Mouse (Mus musculus): ENCODE results near the gene Sox13. TPM values are rescaled to one million over a fixed set of nuclear protein-coding genes. Genes with fewer than 3 reads are reported as not detected.

Sox13 gene
- polyA plus RNA-seq, 1 experiment, result 0.80 TPM

DNA sequence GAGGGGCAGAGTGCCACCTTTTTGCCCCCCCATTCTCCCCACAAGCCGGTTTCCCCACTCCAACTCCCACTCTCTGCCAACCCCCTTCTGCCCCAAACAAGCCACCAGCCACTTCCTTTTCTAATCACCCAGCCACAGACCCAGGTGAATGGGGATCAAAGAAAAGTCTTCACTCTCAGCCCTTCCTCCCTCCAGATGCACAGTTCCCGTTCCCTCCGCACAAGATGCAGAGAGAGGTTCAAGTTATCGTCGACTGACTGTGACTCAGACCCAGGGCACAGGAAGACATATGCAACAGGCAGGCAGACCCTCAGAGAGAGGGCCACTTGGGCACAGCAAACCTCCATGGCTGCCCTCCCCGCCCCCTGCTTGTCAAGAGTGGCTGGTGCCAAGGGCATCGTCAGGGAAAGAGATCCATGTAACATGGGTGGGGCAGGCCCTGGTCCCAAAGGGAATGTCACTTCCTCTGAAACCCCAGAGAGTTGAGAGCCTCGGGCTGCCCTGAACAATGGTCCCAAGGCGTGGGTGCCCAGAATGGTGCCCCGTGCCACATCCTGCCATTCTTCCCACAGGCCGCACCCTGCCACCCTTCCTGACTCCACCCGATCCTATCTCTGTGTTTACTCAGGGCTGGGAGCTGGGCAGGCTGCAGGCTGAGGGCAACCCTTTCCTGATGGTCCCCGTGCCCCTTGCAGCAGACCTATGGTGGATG lies 24.0 kb downstream of the Sox13 start:
- Histone ChIP-seq H3K4me2 (ENCODE audit: low read depth) (no peak overlapping the region), H3K79me2 (ENCODE audit: control insufficient read depth, insufficient read depth) (no peaks in the 10 kb centered on the region), H3K4me3 (no peak overlapping the region), H3ac (ENCODE audit: control insufficient read depth, insufficient read length) (no peak overlapping the region), H3K36me3 (ENCODE audit: control insufficient read depth, insufficient read depth) (no peaks in the 10 kb centered on the region), H3K27me3 (ENCODE audit: control insufficient read depth, insufficient read depth, insufficient read length) (no peaks in the 10 kb centered on the region)
- TF ChIP-seq POLR2A (IDR thresholded peaks at IDR 0.05; ENCODE audit: insufficient read length, low read depth) (no peak), POLR2AphosphoS2 (IDR thresholded peaks at IDR 0.05; ENCODE audit: insufficient read length, low read depth) (no peak), MAX (IDR thresholded peaks at IDR 0.05; ENCODE audit: low read depth) (no peak), TCF3 (IDR thresholded peaks at IDR 0.05; ENCODE audit: insufficient read length, low read depth) (no peak), TCF12 (IDR thresholded peaks at IDR 0.05; ENCODE audit: insufficient read depth, poor library complexity, severe bottlenecking) (no peak), MYOG (IDR thresholded peaks at IDR 0.05; ENCODE audit: control insufficient read depth in 1 of 3, insufficient read depth in 1 of 3, insufficient read length in 2 of 3, low read depth in 2 of 3) (no peak), MYOD1 (IDR thresholded peaks at IDR 0.05; ENCODE audit: control insufficient read depth in 1 of 3, insufficient read length in 2 of 3, low read depth in 2 of 3) (no peak), E2F4 (IDR thresholded peaks at IDR 0.05; ENCODE audit: insufficient read depth) (no peak), SRF (IDR thresholded peaks at IDR 0.05; ENCODE audit: control insufficient read depth, insufficient read length, low read depth) (no peak), REST (IDR thresholded peaks at IDR 0.05; ENCODE audit: insufficient read depth, insufficient read length) (no peak), USF1 (IDR thresholded peaks at IDR 0.05; ENCODE audit: low read depth) (no peak), CEBPB (IDR thresholded peaks at IDR 0.05; ENCODE audit: insufficient read depth, poor library complexity, severe bottlenecking) (no peak)

GRCm38 (mm10) chr1:133397483-133398237 lies 26.5 kb downstream of the Sox13 start:
- Histone ChIP-seq H3K36me3 (ENCODE audit: control insufficient read depth, insufficient read depth) (no peaks in the 10 kb centered on the region), H3K27me3 (ENCODE audit: control insufficient read depth, insufficient read depth, insufficient read length) (peaks cover 10% of the 10 kb centered on the region), H3ac (ENCODE audit: control insufficient read depth, insufficient read length) (no peak overlapping the region), H3K4me3 (no peak overlapping the region), H3K79me2 (ENCODE audit: control insufficient read depth, insufficient read depth) (no peaks in the 10 kb centered on the region), H3K4me2 (ENCODE audit: low read depth) (no peak overlapping the region)
- TF ChIP-seq TCF3 (IDR thresholded peaks at IDR 0.05; ENCODE audit: insufficient read length, low read depth) (no peak), MYOG (IDR thresholded peaks at IDR 0.05; ENCODE audit: control insufficient read depth in 1 of 3, insufficient read depth in 1 of 3, insufficient read length in 2 of 3, low read depth in 2 of 3) (no peak), CEBPB (IDR thresholded peaks at IDR 0.05; ENCODE audit: insufficient read depth, poor library complexity, severe bottlenecking) (no peak), POLR2A (IDR thresholded peaks at IDR 0.05; ENCODE audit: insufficient read length, low read depth) (no peak), REST (IDR thresholded peaks at IDR 0.05; ENCODE audit: insufficient read depth, insufficient read length) (no peak), E2F4 (IDR thresholded peaks at IDR 0.05; ENCODE audit: insufficient read depth) (no peak), MAX (IDR thresholded peaks at IDR 0.05; ENCODE audit: low read depth) (no peak), TCF12 (IDR thresholded peaks at IDR 0.05; ENCODE audit: insufficient read depth, poor library complexity, severe bottlenecking) (no peak), SRF (IDR thresholded peaks at IDR 0.05; ENCODE audit: control insufficient read depth, insufficient read length, low read depth) (no peak), USF1 (IDR thresholded peaks at IDR 0.05; ENCODE audit: low read depth) (no peak), POLR2AphosphoS2 (IDR thresholded peaks at IDR 0.05; ENCODE audit: insufficient read length, low read depth) (no peak), MYOD1 (IDR thresholded peaks at IDR 0.05; ENCODE audit: control insufficient read depth in 1 of 3, insufficient read length in 2 of 3, low read depth in 2 of 3) (no peak)

- Histone ChIP-seq H3K79me2 (ENCODE audit: control insufficient read depth, insufficient read depth) (no peaks in the 10 kb centered on the region), H3K4me2 (ENCODE audit: low read depth) (no peak overlapping the region), H3K27me3 (ENCODE audit: control insufficient read depth, insufficient read depth, insufficient read length) (peaks cover 12% of the 10 kb centered on the region), H3K36me3 (ENCODE audit: control insufficient read depth, insufficient read depth) (no peaks in the 10 kb centered on the region), H3ac (ENCODE audit: control insufficient read depth, insufficient read length) (no peak overlapping the region), H3K4me3 (no peak overlapping the region)
- TF ChIP-seq E2F4 (IDR thresholded peaks at IDR 0.05; ENCODE audit: insufficient read depth) (no peak), TCF3 (IDR thresholded peaks at IDR 0.05; ENCODE audit: insufficient read length, low read depth) (no peak), SRF (IDR thresholded peaks at IDR 0.05; ENCODE audit: control insufficient read depth, insufficient read length, low read depth) (no peak), POLR2AphosphoS2 (IDR thresholded peaks at IDR 0.05; ENCODE audit: insufficient read length, low read depth) (no peak), USF1 (IDR thresholded peaks at IDR 0.05; ENCODE audit: low read depth) (no peak), REST (IDR thresholded peaks at IDR 0.05; ENCODE audit: insufficient read depth, insufficient read length) (no peak), TCF12 (IDR thresholded peaks at IDR 0.05; ENCODE audit: insufficient read depth, poor library complexity, severe bottlenecking) (no peak), MAX (IDR thresholded peaks at IDR 0.05; ENCODE audit: low read depth) (no peak), POLR2A (IDR thresholded peaks at IDR 0.05; ENCODE audit: insufficient read length, low read depth) (no peak), MYOG (IDR thresholded peaks at IDR 0.05; ENCODE audit: control insufficient read depth in 1 of 3, insufficient read depth in 1 of 3, insufficient read length in 2 of 3, low read depth in 2 of 3) (no peak), CEBPB (IDR thresholded peaks at IDR 0.05; ENCODE audit: insufficient read depth, poor library complexity, severe bottlenecking) (no peak), MYOD1 (IDR thresholded peaks at IDR 0.05; ENCODE audit: control insufficient read depth in 1 of 3, insufficient read length in 2 of 3, low read depth in 2 of 3) (no peak)
These were observed 27.1 kb downstream of the Sox13 start for GRCm38 (mm10) chr1:133397094-133397482.

GRCm38 (mm10) chr1:133396693-133397092 lies 27.5 kb downstream of the Sox13 start:
- no peak overlapping the region for H3K4me3 ChIP-seq
- H3K4me2 ChIP-seq (ENCODE audit: low read depth), result no peak overlapping the region
- TF ChIP-seq MYOG (IDR thresholded peaks at IDR 0.05; ENCODE audit: control insufficient read depth in 1 of 3, insufficient read depth in 1 of 3, insufficient read length in 2 of 3, low read depth in 2 of 3) (no peak), POLR2AphosphoS2 (IDR thresholded peaks at IDR 0.05; ENCODE audit: insufficient read length, low read depth) (no peak), E2F4 (IDR thresholded peaks at IDR 0.05; ENCODE audit: insufficient read depth) (no peak), SRF (IDR thresholded peaks at IDR 0.05; ENCODE audit: control insufficient read depth, insufficient read length, low read depth) (no peak), TCF12 (IDR thresholded peaks at IDR 0.05; ENCODE audit: insufficient read depth, poor library complexity, severe bottlenecking) (no peak), CEBPB (IDR thresholded peaks at IDR 0.05; ENCODE audit: insufficient read depth, poor library complexity, severe bottlenecking) (no peak), REST (IDR thresholded peaks at IDR 0.05; ENCODE audit: insufficient read depth, insufficient read length) (no peak), POLR2A (IDR thresholded peaks at IDR 0.05; ENCODE audit: insufficient read length, low read depth) (no peak), MAX (IDR thresholded peaks at IDR 0.05; ENCODE audit: low read depth) (no peak), TCF3 (IDR thresholded peaks at IDR 0.05; ENCODE audit: insufficient read length, low read depth) (no peak), MYOD1 (IDR thresholded peaks at IDR 0.05; ENCODE audit: control insufficient read depth in 1 of 3, insufficient read length in 2 of 3, low read depth in 2 of 3) (no peak), USF1 (IDR thresholded peaks at IDR 0.05; ENCODE audit: low read depth) (no peak)
- H3K79me2 ChIP-seq (ENCODE audit: control insufficient read depth, insufficient read depth), result no peaks in the 10 kb centered on the region
- H3K27me3 ChIP-seq (ENCODE audit: control insufficient read depth, insufficient read depth, insufficient read length), result peaks cover 15% of the 10 kb centered on the region
- no peaks in the 10 kb centered on the region for H3K36me3 ChIP-seq (ENCODE audit: control insufficient read depth, insufficient read depth)
- no peak overlapping the region for H3ac ChIP-seq (ENCODE audit: control insufficient read depth, insufficient read length)
